Mouse (Mus musculus) fat pad, adult 2 months (tissue): ENCODE results near the gene Pdzrn3.

ENCODE experiments used
- DNase-seq: peaks from one replicate; pipeline ENCODE4 v3.0.0-alpha.2; 2011; ENCODE audit warnings: low read depth, low spot score; ENCODE audit errors: extremely low read depth

Pdzrn3 gene

DNA sequence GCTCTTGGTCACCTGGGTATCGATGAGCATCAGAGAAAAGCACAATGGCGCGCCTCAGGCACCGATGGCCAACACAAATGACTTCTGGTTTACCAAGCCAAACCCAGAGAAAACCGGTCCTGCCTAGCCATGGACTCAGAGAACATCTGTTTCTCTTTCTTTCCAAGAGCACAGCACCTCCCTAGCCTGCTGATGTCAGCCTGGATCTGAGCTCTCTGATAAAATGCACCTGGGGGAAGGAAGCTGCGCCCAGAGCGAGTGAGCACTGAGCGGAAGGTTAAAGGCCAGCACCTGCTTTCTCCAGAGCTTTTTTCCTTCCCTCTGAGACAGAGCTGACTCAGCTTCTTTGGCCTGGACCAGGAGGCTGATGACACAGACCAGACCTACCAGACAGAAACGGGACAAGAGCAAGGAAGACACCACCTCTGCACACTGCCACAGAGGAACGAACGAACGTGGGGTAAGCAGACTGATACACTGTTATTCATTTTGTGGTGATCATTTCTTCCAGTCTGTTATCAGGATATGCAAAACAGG is 84.6 kb downstream of the Pdzrn3 start:
- no peak for DNase-seq

DNA sequence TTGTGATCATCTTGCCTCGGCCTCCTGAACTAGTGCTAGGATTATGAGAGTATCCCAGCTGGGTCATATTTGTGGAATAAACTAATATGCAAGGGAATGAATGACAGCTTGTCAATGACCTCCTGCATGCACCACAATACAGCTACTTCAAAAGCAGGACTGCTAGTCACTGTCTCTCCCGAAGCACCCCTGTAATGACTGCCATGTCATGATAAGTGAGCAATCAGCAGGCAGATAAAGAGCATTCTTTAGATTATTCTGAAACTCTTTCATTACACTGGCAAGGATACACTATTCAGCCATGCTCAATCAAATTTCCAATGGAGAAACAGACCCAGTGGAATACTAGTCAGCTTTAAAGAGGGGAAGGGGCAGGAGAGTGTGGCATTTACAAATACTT is 85.8 kb downstream of the Pdzrn3 start:
- no peak for DNase-seq

- no peak for DNase-seq
These were observed 87.5 kb downstream of the Pdzrn3 start for GRCm38 (mm10) chr6:101290160-101290559.

DNA sequence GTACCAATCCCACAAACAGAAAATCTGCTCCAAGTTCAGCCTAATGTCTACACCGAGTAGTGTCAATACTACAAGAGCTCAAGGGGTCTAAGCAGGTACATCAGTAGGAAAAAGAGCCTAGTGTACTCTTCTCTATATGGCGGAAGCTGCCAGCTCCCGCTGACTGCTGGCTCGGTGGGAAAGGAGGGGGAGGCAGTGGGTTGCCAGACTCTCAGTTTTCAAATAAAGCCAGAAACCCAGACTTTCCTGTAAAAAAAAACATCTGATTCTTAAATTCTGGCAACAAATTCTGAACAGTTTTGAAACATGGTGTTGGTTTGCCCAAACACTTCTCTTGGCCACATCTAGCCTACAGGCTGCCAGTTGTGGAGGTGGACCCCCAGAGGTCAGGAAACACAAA is 88.3 kb downstream of the Pdzrn3 start:
- DNase-seq, result no peak

DNA sequence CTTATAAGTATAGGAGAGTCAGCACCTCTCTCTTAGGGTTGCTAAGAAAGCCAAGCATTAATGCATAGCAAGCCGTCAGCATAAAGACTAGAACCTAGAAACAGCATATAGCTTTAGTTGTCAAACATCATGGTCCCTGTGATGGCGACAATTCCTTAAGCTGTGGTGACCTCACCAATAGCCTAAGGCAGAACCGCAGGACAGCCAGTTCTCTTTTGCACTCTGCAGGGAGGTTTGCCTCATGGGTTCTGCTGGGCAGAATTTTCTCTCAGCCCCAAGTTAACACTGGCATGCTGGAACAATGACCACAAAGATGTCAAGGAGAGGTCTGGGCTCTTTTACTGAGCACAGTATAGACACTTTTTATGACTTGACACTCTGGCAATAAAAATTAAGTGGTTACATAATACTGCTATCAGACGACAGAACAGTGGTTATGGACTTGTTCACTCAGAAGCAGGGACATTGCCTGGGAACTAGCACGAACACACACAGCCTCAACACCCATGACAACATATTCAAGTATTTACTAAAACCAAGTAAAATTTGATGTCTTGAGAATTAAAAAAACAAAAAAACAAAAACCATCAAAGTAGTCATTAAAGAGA is 90.0 kb downstream of the Pdzrn3 start:
- DNase-seq, result no peak

GRCm38 (mm10) chr6:101287077-101287476 is 90.6 kb downstream of the Pdzrn3 start:
- DNase-seq, result no peak

DNA sequence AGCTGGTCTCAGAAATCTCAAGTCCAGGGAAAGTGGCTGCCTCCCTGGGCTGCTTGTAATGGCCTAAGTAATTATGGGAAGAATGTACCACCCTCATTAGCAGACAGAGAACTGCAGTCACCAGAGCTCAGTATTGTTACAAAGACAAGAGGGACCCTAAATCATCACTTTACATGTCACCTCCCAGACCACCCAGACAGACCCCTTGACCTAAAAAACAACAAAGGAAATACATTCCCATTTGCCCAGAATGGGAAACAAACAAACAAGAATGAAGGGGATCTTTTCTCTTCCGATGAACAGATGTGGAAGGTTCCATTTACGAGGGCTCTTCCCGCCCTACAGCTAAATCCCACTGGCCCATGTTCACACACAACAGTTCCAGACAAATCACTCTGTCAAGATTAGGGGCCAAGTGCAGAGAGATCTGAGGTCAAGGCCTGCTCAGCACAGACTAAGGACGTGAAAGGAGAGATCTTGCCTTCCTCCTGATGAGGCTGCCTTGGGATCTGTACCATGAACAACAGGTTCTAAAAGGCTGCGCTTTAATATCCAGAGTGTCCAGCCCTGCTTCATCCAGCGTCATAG is 93.2 kb downstream of the Pdzrn3 start:
- DNase-seq, result no peak

DNA sequence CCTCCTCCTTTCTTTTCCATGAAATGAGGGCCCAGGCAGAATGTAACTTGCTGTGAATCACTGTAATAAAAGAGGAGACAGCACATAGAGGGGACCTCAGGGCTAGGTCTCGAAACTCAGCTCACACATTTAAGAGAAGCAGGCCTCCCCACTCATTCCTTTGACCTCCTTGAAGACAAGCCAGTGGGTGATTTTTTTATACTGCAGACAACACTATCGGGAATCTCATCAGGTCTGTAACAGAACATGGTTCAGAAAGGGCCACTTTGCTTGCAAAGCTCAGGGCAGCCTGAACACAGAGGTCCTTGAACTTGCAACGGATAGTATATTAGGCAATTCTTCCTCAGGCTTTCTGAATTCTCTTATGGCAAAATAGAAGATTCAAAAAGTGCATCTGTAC is 93.8 kb downstream of the Pdzrn3 start:
- DNase-seq, result no peak

GRCm38 (mm10) chr6:101281644-101282043 is 96.1 kb downstream of the Pdzrn3 start:
- no peak for DNase-seq

- no peak for DNase-seq
These were observed 96.9 kb downstream of the Pdzrn3 start for GRCm38 (mm10) chr6:101280811-101281218.

DNA sequence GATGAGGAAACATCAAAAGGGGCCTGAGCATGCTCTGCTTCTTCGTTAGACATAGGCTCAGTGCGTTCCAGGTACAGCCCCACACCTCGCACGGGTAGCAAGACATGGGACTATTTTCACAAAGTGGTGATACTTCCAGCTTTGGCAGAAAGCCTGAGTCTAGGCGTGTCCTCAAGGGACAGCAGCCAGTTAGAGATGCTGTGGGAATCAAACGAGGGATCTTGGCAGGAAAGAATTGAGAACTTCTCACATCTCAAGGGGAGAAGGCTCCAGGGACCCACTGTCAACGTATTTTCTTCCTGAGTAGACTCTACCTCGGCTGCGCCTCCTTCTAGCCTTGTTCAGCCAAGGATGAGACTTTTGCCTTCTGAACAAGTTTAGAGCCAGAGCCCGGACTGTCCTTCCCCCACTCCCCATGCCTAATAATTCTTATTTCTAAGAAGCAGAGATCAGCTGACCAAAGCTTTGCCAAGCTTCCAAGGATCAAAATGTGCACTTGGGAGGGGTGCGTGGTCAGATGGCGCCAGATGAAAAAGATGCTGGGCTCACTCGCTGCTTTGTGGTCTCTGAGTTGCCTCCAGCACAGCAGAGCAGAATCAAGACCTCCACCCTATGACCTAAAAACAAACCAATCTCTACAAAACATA is 99.3 kb downstream of the Pdzrn3 start:
- no peak for DNase-seq

DNA sequence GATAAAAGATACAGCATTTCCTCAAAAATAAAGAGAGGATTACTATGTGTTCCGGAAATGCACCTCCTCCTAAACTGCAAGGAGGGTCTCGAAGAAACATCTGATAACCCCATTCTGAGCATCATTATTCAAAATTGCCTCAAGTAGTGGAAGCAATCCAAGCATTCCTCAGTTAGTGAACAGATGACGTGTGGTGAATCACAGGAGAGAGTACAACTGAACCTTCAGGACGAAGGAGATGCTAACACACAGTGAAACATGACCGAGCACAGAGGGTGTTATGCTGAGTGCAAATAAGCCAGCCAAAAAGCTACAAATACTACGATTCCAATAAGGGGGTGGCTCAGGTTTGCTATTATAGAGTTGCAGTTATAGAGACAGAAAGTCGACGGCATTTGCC is 101.4 kb downstream of the Pdzrn3 start:
- DNase-seq, result no peak

DNA sequence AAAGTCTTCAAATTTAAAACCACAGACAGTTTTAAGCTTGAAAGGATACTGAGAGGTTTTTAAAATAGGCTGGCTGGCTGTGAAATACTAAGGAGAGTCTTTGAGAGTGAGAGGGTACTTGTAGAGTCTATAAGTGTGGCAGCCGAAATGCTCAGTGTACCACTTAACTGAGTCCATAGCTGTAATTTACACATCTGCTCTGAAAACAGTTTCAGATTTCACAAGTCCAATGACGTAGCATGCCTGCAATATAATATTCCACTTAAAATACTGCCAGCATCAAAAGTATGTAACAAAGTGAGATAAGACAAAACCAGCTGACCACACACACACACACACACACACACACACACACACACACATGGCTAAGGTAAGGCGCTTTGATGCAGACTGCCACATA is 101.9 kb downstream of the Pdzrn3 start:
- no peak for DNase-seq

DNA sequence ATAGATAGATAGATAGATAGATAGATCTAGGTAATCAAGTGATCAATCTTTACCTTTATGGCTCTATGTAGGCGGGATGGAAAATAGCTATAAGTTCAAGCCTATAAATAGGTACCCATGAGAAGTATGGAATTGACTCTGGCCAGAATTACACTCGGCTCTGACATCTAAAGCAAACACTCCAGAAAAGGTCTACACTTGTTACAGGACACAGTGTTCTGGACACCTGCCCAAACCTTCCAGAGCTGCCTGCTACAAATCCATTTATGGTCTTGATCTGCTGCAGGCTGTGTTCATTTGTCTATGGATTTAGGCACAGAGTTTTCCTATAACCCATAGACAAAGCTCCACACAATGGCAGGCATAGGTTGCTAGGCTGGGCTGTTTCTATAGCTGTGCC is 102.9 kb downstream of the Pdzrn3 start:
- peak; percentile 25 for DNase-seq

GRCm38 (mm10) chr6:101272256-101272655 is 105.4 kb downstream of the Pdzrn3 start:
- no peak for DNase-seq

DNA sequence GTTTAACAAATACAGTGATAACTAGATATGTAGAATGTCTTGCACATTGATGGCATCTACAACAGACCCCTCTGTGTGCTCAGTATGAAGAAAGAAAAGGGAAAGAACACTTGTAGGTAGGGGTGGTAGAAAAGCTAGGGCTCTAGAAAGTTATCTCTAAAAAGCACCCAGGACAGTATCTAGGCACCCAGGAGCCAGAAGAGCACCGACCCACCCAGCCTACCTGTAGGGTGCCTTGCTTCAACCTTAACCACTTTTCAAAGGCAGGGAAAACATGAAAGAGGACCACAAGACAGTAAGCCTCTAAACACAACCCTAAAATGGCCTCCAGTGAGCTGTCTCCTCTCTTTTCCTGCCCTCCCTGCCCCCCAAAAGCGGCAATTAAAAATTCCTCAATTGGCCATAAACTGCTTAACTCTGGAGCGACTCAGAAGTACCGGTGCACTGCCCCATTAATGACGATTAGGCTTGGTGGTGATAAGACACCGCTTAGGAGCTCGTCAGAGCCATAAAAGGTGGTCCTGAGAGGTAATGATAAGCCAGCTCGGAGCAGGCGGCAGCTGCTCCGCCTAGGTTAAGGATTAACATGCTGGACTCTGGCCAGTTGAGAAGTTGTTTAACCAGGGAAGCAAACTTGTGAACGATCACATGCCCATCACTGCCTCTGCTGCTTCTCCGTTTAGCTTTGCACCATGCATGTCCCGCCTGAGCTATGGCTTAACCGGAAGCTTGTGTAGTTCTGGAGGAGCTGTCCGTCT is 106.1 kb downstream of the Pdzrn3 start:
- DNase-seq, result no peak

DNA sequence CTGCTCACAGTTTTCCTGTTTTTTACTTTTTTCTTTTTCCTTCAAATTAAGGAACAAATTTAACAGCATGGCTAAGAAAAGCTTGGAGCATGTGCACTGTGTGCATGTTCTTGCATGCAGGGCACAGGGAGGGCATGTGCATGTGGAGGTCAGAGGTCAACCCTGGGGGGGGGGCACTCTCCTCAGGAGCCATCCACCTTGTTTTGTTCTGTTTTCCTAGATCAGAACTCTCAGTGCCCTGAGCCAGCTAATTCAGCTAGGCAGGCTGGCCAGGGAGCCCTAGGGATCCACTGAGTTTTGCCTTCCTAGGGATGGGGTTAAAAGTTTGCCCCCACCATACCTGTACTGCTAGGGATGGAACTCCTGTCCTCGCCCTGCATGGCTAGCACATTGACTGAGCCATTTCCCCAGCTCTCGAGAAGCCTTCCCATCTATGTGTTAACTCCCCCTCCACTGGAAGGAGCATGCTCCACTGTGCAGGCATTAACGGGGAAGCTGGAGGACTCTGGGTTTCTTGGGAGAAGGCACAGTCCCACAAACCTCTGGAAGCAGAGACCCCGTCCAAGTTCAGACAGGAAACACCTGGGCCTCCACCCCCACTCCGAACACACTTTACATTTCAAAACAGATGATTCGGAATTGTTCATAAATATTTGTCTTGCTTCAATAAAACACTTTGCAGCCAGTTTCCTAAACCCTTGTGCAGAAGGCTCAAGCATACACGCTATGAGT is 107.4 kb downstream of the Pdzrn3 start:
- DNase-seq, result no peak

DNA sequence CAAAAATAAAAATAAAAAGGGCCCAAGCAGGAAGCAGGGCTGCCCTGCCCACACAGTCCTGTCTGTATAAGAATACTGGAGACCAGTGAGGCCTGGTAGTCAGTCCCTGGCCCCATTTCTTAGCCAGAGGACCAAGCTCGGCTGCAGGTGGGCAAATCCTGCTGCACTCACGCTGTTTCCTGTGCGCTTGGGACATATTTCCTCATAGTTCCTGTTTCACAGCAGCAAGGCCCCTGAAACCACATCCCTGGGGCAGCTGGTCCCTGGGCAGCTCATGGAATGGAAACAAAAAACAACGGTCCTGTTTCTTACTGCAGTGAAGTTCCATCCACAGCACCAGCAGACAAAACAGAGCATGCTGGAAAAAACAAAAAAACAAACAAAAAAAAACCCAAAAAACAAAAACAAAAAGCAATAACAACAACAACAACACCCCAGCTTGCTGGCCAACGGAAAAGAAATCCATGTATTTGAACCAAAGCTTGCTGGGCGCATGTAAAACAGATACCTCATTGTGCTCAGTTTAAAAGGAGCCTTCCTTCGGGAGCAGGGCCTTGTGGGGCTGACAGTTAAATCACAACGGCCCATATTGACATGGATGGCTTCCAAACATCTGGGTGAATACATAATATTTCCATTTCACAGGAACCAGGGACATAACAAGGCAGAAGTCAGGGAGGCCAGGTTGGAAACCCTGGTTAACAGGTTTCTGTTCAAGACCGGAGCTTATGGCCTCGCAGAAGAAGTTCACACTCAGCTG is 108.2 kb downstream of the Pdzrn3 start:
- DNase-seq, result no peak

DNA sequence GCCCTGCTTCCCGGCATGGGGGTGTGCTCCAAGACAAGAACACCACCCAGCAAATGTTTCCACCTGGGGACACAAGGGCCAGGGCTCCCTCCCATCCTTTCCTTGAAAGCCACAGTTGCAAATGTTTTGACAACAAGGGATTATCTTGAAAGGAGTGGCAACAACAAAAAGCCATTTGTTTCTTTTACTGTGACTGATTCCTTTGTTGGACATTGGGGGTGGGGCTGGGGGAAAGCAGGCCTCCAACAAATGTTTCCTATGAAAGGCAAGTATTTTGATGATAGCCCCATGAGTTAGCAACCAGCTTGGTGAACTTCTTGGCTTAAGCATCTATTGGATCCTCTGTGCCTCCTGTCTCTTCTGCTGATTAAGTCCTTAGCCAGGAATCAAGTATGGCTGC is 109.4 kb downstream of the Pdzrn3 start:
- DNase-seq, result no peak

DNA sequence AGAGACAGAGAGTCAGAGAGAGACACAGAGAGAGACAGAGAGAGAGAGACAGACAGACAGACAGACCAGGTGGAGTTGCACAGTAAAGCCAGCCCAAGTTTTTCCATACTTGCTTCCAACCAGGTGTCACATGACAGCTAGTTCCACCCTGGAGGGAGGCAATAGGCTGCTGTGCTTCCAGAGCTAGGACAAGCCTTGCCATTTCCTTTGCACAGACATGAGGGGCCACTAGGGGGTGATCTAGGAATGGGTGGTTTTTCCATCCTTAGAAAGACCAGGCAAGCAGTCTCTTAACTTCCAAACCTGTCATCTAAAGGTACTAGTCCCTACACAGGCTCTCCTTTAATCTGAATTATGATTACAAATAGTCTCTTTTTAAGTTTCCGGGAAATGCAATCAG is 110.9 kb downstream of the Pdzrn3 start:
- DNase-seq, result no peak
